Mouse (Mus musculus) inflammation-experienced regulatory T-cells, adult 6 months (primary cell): ENCODE results near the gene Klhl5. TPM values are rescaled to one million over a fixed set of nuclear protein-coding genes. Genes with fewer than 3 reads are reported as not detected.
A peak's percentile ranks its signal among the peaks of the same experiment; 100 is the strongest.
"Not testable (repeated sequence)": the region's sequence is repeated elsewhere in the genome, so short reads cannot be mapped to it uniquely, and the experiment has no call there.

Experiments
- ATAC-seq: one replicate; pipeline ENCODE4 v1.8.0; 2017
- polyA plus RNA-seq, 3 experiments: library from polyadenylated mRNA; unstranded; fragments of 100-300 nt; shearing (Covaris generic); gene quantifications; one replicate each; pipeline ENCODE4 v1.2.1; 2017

Gene Klhl5
- polyA plus RNA-seq, 3 experiments from 2014 or later = 4.0 to 9.7 (median 9.1) TPM

DNA sequence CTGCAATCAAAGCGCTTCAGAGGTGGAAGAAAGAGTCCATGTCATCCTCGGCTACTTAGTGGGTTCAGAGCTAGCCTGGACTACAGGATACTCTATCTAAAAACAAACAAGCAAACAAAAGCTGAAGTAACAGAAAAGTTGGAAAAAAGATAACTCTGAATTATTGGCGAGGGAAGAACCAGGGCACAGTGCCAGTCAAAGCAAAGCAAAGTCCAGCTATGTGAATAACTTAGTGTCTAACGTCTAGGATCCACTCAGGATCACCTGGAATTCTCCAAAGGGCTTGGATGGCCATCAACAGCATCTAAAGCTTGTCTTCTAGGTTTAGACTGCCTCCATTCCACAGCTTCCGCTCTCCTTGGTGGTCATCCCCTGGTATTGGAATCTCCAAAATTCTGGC, 9.9 kb upstream of the Klhl5 start:
- no peak for ATAC-seq

DNA sequence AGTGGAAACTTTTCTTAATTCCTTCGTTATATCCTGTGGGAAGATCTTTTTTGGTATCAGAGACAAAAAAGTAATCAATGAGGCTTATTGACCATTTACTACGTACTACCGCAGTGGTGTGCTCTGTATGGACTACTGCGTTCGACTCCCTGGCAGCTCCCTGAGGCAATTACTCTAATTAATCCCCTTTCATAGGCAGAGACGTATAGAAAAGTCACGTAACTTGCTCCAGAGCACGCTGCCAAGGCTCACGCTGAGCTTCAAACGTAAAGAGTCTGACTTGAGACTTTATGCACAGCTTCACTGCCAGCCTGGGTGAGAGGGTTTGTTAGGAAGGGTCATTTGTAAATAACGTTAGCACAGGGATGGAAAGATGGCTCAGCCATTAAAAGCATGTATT, 7.3 kb upstream of the Klhl5 start:
- no peak for ATAC-seq

- no peak for ATAC-seq
Measured at GRCm38 (mm10) chr5:65101209-65101608, 6.1 kb upstream of the Klhl5 start.

- ATAC-seq = no peak
Measured at GRCm38 (mm10) chr5:65101621-65102020, 5.7 kb upstream of the Klhl5 start.

DNA sequence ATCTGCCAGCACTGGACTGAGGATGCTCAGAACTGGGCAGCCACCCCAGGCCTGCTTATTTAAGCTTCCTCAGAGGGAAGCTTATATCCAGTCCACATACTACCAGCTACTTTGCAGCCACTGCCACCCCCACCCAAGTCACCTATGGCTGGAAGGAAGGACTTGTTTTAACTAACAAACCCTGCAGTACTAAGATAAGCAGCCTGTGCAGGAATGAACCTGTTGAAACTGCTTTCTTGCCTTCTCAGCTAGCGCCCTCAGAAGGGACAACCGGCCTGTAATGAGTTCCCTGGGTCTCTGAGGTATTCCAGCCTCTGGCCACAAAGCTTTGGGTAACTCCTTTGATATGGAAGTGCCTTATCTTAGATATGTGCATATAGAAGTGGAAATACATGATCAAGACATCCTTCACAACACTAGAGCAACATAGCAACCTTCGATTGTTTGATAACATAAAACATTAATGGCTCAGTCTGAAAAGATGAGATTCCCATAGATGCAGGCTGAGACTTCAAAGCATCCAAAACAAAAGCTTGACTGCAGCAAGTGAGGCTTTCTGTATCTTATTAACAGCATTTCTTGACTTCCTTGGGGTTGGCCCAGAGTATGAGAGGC, 5.2 kb upstream of the Klhl5 start:
- ATAC-seq = peak; percentile 7

GRCm38 (mm10) chr5:65102641-65103042, 4.7 kb upstream of the Klhl5 start:
- ATAC-seq = peak; percentile 57

DNA sequence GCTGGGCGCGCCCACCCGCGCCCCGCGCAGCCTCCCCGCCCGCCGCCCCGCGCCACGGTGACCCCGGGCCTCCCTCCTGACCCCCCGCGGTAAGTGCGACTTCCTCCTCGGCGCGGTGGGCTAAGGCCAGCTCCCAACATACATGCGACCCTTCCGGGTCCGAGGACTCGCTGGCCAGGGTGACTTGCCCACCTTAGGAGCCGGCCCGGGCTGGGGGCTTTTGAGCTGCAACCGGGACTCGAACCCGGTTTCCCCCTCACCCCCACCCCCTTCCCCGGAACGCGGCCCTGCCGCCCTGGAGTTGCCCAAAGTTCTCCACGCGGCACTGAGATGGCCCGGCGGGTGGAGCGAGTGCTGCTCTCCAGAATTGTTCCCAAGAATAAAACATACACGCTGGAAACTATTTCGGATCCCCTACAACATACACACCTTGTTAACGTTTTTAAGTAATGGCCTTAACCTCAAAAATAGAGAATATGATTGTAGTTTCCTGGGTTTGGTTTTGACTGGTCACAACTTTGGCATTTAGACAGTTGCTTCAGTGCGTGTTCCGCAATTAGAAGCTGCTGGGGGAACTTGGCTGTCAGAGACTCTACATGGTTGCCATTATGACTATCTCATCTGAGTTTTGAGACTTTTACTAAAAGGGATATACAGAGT, 564 bp downstream of the Klhl5 start:
- peak; percentile 24 for ATAC-seq

DNA sequence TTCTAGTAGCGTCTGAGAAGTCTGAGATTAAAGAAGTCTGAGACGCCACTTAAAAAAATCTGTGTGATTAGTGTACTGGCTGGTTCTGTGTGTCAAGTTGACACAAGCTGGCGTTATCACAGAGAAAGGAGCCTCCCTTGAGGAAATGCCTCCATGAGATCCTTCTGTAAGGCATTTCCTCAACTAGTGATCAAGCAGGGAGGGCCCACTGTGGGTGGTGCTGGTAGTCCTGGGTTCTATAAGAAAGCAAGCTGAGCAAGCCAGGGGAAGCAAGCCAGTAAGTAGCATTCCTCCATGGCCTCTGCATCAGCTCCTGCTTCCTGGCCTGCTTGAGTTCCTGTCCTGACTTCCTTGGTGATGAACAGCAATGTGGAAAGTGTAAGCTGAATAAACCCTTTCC, 4.9 kb downstream of the Klhl5 start:
- not testable (repeated sequence) for ATAC-seq

DNA sequence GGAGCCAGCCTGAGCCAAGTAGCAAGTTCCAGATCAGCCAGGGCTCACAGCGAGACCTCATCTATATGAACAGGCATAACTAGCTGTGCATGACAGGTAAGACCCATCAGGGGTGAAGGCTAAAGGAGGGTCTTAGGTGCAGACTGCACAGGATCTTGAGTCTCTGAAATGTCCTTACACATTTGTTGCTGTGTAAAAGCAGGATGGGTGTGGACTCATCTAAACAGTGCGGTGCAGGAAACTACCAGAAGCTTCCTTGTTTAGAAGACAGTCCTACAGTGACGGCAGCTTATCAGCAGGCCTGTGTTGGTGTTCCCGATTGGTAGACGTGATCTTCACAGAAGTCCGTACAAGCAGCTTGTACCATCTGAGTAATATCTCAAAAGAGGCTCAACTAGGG, 6.0 kb downstream of the Klhl5 start:
- ATAC-seq = peak; percentile 93

DNA sequence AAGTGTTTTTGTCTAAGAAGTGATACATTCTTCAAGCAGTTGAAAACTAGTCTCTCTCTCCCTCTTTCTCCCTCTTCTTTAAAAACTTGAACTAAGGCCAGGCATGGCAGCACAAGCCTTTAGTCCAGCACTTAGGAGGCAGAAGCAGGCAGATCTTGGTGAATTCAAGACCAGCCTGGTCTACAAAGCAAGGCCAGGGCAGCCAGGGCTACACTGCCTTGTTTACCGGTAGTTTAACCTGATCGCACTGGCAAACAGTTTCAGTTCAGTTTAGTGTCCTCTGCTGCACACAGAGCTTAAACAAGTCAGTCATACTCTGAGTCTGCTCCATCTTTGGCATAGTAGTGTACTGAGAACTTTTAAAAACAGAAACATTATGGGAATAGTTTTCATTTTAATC, 9.4 kb downstream of the Klhl5 start:
- ATAC-seq = no peak

GRCm38 (mm10) chr5:65119495-65119894, 12.2 kb downstream of the Klhl5 start:
- ATAC-seq = peak; percentile 61

DNA sequence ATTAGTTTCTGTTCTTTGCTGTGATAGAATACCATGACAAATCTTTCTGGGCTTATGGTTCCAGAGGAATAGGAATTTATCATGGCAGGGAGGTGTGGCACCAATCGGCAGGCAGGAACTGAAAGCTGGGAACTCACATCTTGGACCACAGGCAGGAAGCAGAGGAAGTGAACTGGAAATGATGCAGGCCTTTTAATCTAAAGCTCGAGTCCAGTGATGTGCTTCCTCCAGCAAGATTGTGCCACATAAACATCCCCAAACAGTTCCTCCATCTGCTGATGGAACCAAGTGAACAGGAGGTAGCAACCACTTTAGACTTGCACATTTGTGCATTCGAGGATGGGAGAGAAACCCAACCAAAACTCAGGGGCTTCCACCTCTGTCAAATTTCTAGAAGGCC, 12.6 kb downstream of the Klhl5 start:
- peak; percentile 60 for ATAC-seq

DNA sequence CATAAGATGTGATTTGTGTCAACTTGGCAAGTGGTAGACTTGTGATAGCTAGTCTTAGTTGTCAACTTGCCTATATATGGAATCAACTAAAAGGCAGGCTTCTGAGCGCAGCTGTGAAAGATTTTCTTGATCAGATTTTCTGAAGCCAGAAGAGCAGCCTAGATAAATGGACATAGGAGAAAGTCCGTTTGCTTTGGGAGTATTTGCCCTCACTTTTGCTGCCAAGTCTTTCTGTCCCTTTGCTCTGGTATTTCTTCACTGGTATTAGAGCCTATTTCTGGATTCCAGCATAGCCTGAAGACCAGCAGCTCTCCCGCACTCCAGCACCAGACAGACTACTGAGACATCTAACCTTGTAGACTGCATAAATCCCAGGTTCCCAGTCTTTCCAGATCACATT, 15.3 kb downstream of the Klhl5 start:
- ATAC-seq = no peak

GRCm38 (mm10) chr5:65126137-65126536, 18.8 kb downstream of the Klhl5 start:
- no peak for ATAC-seq

GRCm38 (mm10) chr5:65128481-65128880, 21.1 kb downstream of the Klhl5 start:
- no peak for ATAC-seq

DNA sequence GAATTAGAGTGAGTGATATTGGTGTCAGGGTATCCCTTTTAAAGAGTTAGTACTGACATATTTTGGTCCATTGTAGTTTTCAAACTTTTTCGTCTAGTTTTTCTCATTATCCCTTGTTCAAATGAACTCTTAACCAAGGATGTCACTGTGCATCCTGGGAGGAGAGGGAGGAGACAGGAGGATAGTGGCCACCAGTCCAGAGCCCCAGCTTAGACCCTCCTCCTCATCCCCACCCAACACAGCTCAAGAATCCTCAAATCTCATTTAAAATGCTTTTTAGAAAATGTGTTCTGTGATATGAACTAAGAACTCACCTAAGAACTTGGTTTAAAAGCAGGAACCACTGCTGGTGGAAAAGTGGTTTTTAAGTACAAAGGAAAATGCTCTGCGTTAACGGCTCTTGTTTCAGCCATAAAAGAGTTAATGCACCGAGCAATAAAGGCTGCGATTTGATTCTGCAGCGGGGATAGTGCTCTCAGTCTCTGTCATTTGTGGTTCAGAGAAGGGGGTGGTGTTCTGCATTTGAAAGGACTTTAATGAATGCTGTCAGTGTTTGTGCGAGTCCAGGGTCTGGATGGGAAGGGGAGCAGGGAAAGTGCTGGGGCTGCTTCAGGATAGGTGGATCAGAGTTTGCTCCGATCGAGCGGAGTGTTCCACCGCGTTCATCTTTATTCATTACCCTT, 23.3 kb downstream of the Klhl5 start:
- no peak for ATAC-seq

GRCm38 (mm10) chr5:65131211-65131879, 24.0 kb downstream of the Klhl5 start:
- no peak for ATAC-seq

- no peak for ATAC-seq
Measured at GRCm38 (mm10) chr5:65136159-65136558, 28.8 kb downstream of the Klhl5 start.

- no peak for ATAC-seq
Measured at GRCm38 (mm10) chr5:65137073-65137472, 29.7 kb downstream of the Klhl5 start.

- no peak for ATAC-seq
Measured at GRCm38 (mm10) chr5:65141242-65141641, 33.9 kb downstream of the Klhl5 start.

- ATAC-seq = no peak
Measured at GRCm38 (mm10) chr5:65142247-65142646, 34.9 kb downstream of the Klhl5 start.

- ATAC-seq = no peak
Measured at GRCm38 (mm10) chr5:65145499-65146101, 38.3 kb downstream of the Klhl5 start.

DNA sequence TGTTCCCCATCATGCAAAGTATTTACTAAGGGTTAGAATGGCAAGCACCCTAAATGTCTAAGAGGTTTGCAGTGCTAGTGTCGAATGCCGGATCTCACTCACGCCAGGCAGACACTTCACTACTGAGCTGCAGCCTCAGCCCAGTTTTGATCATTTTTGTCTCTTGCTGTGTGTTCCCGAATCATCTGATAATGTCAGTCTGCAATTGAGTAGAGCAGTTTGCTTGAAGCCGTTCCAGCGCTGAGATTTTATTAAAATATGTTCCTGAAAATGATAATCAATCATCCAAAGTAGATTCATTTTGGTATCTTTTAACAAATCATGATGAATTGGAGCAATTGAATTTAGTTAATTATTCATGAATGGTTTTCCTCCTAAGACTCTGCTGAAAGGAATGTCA, 39.4 kb downstream of the Klhl5 start:
- no peak for ATAC-seq
